Mouse (Mus musculus) liver, embryonic 14.5 days (tissue): ENCODE measurements around the gene Ppp1r18.

Source experiments
- CTCF ChIP-seq: IDR thresholded peaks from 2 replicates; pipeline ENCODE4 v1.5.1; 2016; ENCODE audit warnings: antibody characterized with exemption, low read depth, control low read depth
- EP300 ChIP-seq: IDR thresholded peaks from 2 replicates; pipeline ENCODE4 v1.6.1; 2016; ENCODE audit warnings: antibody characterized with exemption, low read depth

DNA sequence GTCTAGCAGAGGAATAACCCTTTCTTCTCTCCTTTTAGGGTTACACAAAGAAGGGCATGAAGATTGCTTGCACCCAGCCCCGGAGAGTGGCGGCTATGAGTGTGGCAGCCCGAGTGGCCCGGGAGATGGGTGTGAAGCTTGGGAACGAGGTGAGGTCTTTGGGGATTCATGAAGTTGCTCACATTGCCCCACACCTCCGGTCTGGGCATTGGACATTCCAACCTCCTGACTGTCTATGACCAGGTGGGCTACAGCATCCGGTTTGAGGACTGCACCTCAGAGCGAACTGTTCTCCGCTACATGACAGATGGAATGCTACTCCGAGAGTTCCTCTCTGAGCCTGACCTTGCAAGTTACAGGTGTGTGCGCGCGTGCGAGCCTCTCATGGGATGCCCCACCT lies 18.4 kb downstream of the Ppp1r18 start:
- TF ChIP-seq CTCF: no peak
- no peak for TF ChIP-seq EP300
